Mouse (Mus musculus) kidney, adult 2 months (tissue): ENCODE measurements around the gene Ap5z1.

Experiments
- CTCF ChIP-seq: fragments of 200-500 bp; conservative IDR thresholded peaks from 2 replicates; pipeline ENCODE4 v1.5.1; 2011; ENCODE audit warnings: low read depth, mild to moderate bottlenecking, control low read depth, low read length, moderate library complexity, mixed read lengths; ENCODE audit not compliant: insufficient read depth, insufficient read length
- POLR2A ChIP-seq: fragments of 200-500 bp; IDR thresholded peaks from one replicate; pipeline ENCODE4 v1.6.1; 2011; ENCODE audit warnings: low read depth, low read length, control low read depth

DNA sequence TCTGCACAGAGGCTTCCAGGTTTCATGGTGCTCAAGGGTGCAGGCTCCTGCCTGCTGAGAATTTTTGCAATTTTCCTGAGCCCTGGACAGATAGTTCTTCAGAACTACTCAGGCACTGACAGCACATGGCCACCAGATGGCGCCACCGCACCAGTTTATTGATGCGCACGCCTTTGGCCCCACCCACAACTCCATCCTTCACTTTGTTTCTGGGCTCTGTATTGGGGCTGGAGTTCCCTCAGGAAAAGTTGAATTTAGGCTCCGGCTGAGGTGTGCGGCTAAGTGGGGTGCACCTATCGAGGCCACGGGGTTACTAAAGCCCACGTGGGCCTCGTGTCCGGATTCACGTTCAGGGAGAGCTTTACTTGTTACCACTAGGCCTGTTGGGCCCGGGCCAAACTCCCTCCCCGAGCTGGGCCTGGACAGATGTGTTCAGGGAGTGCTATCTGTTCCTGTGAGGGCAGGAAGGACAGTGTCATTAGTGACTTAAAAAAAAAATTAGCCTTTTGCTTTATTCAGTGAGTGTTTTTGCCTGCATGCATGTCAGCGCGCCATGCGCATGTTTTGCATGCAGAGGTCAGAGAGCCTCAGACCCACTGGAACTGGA, 15.2 kb downstream of the Ap5z1 start:
- TF ChIP-seq POLR2A (no peak), CTCF (peak; percentile 87)
